Mouse (Mus musculus) ovary, postnatal 10 days (tissue): ENCODE data around the gene Prkaa1.
"Not testable (repeated sequence)": the region's sequence is repeated elsewhere in the genome, so short reads cannot be mapped to it uniquely, and the experiment has no call there.

ENCODE experiments used
- DNase-seq: peaks from one replicate; pipeline ENCODE4 v3.0.0; 2022; ENCODE audit warnings: low spot score

Gene Prkaa1

GRCm38 (mm10) chr15:5165121-5165773 lies 21.6 kb downstream of the Prkaa1 start:
- DNase-seq: no peak

DNA sequence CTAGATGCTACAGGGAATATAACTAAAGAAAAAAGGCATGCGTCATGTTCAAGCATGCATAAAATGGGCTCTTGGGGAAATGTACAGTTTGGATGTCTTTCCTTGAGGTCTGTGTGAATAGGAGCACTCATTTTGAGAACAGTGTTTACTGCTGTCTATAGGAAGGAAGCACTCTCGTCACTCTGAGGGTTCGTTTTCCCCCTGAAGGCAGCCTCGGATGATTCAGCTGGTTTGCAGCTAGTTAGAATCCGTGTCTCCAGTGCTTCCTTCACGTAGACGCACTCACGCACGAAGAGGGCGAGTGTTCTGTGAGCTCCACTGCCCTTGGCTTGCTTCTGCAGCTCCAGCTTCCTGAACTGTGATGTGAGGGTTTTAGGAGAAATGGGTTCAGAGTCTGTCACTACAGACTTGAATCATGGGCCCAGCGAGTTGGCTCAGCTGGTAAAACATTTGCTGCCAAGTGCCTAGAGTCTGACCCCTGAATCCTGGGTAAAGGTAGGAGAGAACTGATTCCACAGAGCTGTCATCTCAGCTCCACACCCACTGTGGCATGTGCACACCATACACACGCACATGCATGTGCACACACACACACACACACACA lies 29.7 kb downstream of the Prkaa1 start:
- no peak for DNase-seq

DNA sequence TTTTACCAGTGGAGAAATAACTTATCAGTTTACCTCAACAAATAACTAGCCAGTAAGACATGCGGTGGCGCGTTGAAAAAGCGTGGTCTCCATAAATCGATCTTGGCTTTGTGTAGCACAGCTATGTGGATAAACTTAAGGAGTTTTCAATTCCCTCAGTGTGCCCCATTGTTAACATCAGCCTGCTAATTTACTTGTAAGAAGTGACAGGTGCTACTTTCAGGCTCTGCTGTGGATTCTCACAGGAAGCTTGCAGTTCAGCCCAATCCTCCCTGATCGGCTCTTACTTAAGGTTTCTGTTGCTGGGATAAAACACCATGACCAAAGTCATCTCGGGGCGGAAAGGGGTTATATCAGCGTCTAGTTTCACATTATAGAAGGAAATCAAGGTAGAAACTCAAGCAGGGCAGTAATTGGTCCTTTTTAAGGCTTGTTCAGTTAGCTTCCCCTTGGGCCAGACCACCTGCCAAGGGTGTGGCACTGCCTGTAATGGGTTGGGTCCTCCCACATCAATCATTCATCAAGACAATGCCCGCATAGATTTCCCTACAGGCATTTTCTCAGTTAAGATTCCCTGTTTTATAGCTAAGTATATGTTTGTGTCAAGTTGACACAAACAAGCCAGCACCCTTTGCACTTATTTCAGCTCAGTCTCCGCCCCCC lies 41.1 kb downstream of the Prkaa1 start:
- no peak for DNase-seq

GRCm38 (mm10) chr15:5185366-5186292 lies 42.0 kb downstream of the Prkaa1 start, which contains the start of gene Ttc33:
TSS of gene Ttc33 (plus strand) at chr15:5185525.
- peak; percentile 59 for DNase-seq

DNA sequence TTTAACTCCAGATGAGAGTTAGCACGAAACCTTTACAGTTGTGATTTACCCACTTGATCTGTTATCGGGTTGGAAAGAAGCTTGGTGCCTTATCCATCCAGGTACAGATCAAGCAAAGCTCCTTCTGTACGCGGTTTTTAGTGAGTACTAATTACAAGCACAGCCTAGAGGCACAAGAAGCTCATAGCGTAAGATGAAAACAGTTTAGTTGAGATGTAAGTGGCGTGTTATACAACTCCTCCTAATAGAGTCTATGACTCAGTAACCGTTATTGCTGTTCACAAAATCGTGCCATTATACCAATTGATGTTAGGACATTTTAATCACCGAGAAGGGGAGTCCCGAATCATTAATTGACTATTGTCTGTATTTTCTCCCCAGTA lies 42.6 kb downstream of the Prkaa1 start:
- DNase-seq: no peak

DNA sequence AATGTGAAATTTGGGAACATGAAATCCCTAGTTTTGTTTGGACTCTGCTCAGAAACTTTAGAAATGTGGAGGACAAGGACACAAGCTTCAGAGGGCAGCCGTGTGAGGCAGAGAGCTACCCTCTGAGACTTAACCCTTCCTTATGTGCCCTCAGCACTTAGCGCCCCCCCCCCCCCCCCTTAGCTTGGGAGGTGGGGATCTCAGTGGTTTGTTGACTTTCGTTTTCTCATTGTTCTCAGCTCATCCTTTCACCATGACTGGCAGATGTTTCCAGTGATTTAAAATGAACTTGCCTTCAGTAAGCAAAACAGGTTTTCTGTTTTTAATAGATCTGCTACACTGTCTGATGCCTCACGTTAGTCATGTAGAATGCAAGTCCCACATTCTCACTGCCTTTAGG lies 43.5 kb downstream of the Prkaa1 start:
- no peak for DNase-seq

DNA sequence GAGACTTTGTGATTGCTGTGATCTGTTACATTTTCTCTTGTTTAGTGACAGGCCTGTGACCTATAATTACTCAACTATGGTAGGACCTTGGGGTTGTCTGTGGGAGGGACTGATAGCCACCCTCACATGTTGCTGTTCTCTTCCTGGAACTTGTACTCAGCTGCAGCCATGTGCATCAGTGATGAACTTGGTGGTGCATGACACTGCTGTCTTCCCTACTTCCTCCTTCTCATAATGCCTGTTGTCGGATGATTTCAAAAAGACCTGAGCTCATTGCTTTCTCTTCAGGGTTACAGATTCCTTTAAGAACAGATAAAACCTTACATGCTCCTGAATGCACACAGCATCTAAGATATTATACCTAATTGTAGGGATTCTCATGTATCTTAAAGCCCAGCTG lies 44.4 kb downstream of the Prkaa1 start:
- DNase-seq: no peak

DNA sequence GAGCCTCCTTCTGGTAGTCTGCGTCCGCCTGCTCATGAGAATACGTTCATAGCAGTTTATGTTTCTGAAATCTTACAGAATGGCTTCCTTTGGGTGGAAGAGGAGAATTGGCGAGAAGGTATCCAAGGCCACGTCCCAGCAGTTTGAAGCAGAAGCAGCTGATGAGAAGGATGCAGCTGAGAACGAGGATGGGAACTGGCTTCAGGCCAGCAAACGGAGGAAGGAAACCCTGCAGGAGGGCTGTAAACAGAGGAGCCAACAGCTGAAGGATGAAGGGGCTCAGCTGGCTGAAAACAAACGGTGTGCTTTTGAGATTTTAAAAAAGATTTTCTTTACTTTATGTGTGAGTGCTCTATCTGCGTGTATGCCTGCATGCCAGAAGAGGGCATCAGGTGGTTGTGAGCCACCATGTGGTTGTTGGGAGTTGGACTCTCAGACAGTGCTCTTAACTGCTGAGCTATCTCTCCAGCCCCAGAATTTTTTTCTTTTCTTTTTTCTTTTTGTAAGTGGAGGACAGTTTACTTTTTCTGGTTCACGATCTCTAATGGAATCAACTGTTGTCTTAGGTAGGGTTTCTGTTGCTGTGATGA lies 45.9 kb downstream of the Prkaa1 start:
- no peak for DNase-seq

DNA sequence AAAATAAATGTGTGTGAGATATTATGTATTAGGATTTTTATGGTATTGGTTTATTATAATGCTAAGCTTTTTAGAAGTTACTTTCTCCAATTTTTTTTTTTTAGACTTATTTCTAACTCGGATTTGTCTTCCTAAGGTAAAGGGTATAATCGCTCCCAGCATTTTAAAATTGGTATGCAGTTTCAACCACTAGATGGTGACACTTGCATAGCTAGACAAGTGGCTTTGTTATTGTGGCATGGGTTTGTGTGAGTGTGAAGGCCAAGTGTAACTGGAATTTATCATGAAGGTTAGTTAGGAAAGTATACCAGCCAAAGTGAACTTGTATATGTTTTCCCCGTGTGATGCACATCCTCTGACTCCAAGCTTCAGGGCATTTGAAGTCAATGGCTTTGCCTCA lies 50.2 kb downstream of the Prkaa1 start:
- no peak for DNase-seq

- DNase-seq: no peak
These were observed 50.8 kb downstream of the Prkaa1 start for GRCm38 (mm10) chr15:5194446-5194845.

GRCm38 (mm10) chr15:5194931-5195330 lies 51.3 kb downstream of the Prkaa1 start:
- DNase-seq: no peak

- DNase-seq: no peak
These were observed 52.4 kb downstream of the Prkaa1 start for GRCm38 (mm10) chr15:5195987-5196514.

DNA sequence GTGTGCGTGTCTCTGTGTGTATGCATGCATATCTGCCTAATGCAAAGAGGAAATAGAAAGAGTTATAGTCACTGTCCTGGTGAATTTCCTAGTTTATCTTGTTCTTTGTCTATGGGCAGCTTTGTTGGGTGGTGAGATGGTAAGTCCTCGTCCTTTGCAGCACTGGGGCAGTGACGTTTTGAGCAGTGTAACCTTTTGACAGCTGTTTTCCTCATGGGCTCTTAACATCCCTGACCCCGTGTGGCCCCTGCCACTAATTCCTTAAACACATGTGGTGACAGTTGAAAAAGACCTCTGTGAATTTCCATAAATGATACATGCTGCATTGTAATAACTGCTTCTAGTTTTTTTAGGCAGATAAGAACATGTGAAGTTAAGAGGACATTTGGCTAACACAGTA lies 53.0 kb downstream of the Prkaa1 start:
- DNase-seq: no peak

- no peak for DNase-seq
These were observed 61.6 kb downstream of the Prkaa1 start for GRCm38 (mm10) chr15:5205222-5205621.

GRCm38 (mm10) chr15:5209116-5209515 lies 65.5 kb downstream of the Prkaa1 start:
- DNase-seq: no peak

DNA sequence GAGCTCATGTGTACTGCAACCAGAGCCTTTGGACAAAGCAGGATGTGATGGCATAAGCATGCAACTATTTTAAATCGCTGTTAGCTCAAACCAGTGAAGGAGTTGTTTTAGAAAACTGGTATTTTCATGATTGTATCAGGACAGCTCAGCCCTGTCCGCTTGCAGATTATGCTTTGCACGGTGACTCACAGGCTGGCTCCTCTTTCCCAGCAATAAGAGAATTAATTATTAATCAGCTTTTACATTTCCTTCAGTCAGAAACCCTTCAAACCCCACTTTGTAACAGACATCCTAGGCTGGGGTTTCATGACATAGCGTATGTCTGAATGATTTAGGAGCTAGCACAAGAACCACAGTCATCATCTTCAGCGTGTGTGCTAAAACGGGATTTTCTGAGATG lies 76.8 kb downstream of the Prkaa1 start:
- DNase-seq: no peak

DNA sequence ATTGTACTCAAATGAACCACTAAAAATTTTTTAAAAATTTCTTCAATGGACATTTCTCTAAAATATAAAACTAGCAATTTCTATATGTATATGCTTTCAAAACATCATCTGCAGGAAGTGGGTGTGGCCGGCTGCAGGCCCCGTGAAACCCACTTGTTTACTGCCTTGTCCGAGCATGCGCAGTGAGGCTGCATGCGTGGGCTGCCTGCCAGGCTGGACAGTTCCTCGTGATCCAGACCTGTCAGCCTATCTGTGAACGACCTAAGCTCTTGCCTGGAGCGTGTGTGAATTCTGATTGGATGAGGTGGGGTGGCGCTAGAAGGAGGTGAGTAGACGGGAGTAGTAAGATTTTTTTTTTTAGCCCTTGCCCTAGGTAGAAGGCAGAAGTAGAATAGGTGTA lies 87.1 kb downstream of the Prkaa1 start:
- not testable (repeated sequence) for DNase-seq
